Mouse (Mus musculus) pancreas, adult 10 weeks (tissue): Measurements from ENCODE around the gene Speer4d. TPM values are rescaled to one million over a fixed set of nuclear protein-coding genes. Genes with fewer than 3 reads are reported as not detected.

Experiments
- polyA plus RNA-seq: library from polyadenylated mRNA; stranded (reverse); fragments of 350-450 nt; fragmentation: Illumina TruSeq; extraction: RNeasy Lipid Tissue Mini Kit (QIAGEN cat#74804); gene quantifications from one replicate; pipeline ENCODE4 v1.2.3, GENCODE M21; 2015; ENCODE audit warnings: low read depth, low replicate concordance; ENCODE audit not compliant: insufficient read depth

Speer4d gene
- polyA plus RNA-seq: not detected

GRCm38 (mm10) chr5:15618764-15619163, at the start of gene Speer4d:
Speer4d (plus strand) TSS chr5:15619064.

DNA sequence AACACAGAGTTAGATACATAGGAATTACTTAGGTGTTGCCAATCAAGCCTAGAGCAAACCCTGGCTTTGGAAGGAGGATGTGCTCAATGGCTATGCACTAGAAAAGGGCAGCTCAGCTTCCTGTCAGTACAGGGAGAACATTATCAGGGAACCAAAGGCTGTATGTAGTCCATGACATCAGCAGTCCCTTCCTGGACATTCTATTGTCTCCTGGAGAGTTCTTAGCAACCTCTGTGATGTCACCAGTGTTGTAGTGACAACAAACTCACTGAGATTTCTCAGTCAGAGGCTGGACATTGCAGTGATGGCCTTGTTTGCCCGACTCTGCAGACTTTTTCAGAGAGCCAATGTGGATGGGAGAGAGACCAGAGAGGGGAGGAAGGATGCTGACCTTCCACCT, 41.8 kb upstream of the Speer4d start, which contains the start of gene Gm21083:
Gene Gm21083, plus strand, starts transcription at position 301 of the 400 bp plus-strand sequence.

GRCm38 (mm10) chr5:15656959-15657358, 38.1 kb downstream of the Speer4d start, which contains the start of gene 4930572O03Rik:
4930572O03Rik (minus strand) TSS chr5:15657059.

Other genes starting within 250 kb of the Speer4d start
- gene Gm21149, start 142.5 kb upstream of the Speer4d start, polyA plus RNA-seq: not detected
- gene Gm21190, start 89.8 kb upstream of the Speer4d start, polyA plus RNA-seq: not detected
- gene Gm21083, start 41.7 kb upstream of the Speer4d start, polyA plus RNA-seq: not detected
- not detected for gene 4930572O03Rik, start 38.0 kb downstream of the Speer4d start, polyA plus RNA-seq
- not detected for gene Speer4c, start 95.2 kb downstream of the Speer4d start, polyA plus RNA-seq